Mouse (Mus musculus) neural tube, embryonic 13.5 days (tissue): ENCODE results near the gene Fgf15. TPM values are rescaled to one million over a fixed set of nuclear protein-coding genes. Genes with fewer than 3 reads are reported as not detected.
"Not testable (repeated sequence)": the region's sequence is repeated elsewhere in the genome, so short reads cannot be mapped to it uniquely, and the experiment has no call there.

Experiments used
- ATAC-seq: fragments of 200-750 bp; cut with Nextera tagmentation; 2 replicates; pipeline ENCODE4 v1.8.0; 2017; ENCODE audit warnings: low read depth, mild to moderate bottlenecking, moderate TSS enrichment, moderate library complexity
- H3K27ac ChIP-seq: fragments of 300-500 bp; sonication (generic); replicated peaks from 2 replicates; pipeline ENCODE4 v1.5.1; 2015; ENCODE audit warnings: moderate library complexity, mild to moderate bottlenecking, inconsistent platforms
- H3K27me3 ChIP-seq: fragments of 300-500 bp; sonication (generic); 2 replicates; pipeline ENCODE4 v1.6.1; 2015; ENCODE audit warnings: mild to moderate bottlenecking, inconsistent platforms
- H3K36me3 ChIP-seq: fragments of 300-500 bp; sonication (generic); 2 replicates; pipeline ENCODE4 v1.6.1; 2015; ENCODE audit warnings: mild to moderate bottlenecking, inconsistent platforms
- H3K4me1 ChIP-seq: fragments of 300-500 bp; sonication (generic); replicated peaks from 2 replicates; pipeline ENCODE4 v1.6.1; 2015; ENCODE audit warnings: inconsistent platforms
- H3K4me2 ChIP-seq: fragments of 300-500 bp; sonication (generic); 2 replicates; pipeline ENCODE4 v1.6.1; 2015; ENCODE audit warnings: inconsistent platforms, mild to moderate bottlenecking, moderate library complexity
- H3K4me3 ChIP-seq: fragments of 300-500 bp; sonication (generic); 2 replicates; pipeline ENCODE4 v1.5.1; 2015; ENCODE audit warnings: mild to moderate bottlenecking, inconsistent platforms
- H3K9ac ChIP-seq: fragments of 300-500 bp; sonication (generic); 2 replicates; pipeline ENCODE4 v1.6.1; 2015; ENCODE audit warnings: moderate library complexity, mild to moderate bottlenecking, inconsistent platforms
- H3K9me3 ChIP-seq: fragments of 300-500 bp; sonication (generic); 2 replicates; pipeline ENCODE4 v1.6.1; 2016; ENCODE audit warnings: inconsistent platforms
- WGBS: fragments of 180-500 bp; shearing (Covaris S2); methylation state at CpG from one replicate; pipeline ENCODE4 v1.1.7; 2015; 5-methylcytosine and 5-hydroxymethylcytosine counted together
- polyA plus RNA-seq: library from polyadenylated mRNA; unstranded; fragments of >200 nt; fragmentation: Nextera tagmentation; extraction: Ambion mirVana; gene quantifications from 2 replicates; pipeline ENCODE4 v1.2.1, GENCODE M21; 2015

Fgf15 gene
- polyA plus RNA-seq, 1 experiment from 2014 or later: 27.4 TPM

- WGBS: 3% methylated on average over 5 of the region's 5 CpGs
- Histone ChIP-seq H3K27me3 (peaks cover 51% of the 10 kb centered on the region), H3K36me3 (no peaks in the 10 kb centered on the region)
Measured at GRCm38 (mm10) chr7:144894191-144894590, 2.1 kb upstream of the Fgf15 start.

GRCm38 (mm10) chr7:144894706-144895105 is 1.6 kb upstream of the Fgf15 start:
- ATAC-seq: peak; percentile 9; the same call in 1 of the 2 replicates
- H3K9ac ChIP-seq: no peak overlapping the region
- peaks cover 51% of the 10 kb centered on the region for H3K27me3 ChIP-seq
- H3K27ac ChIP-seq: peak overlapping the region; percentile 39; the same call in 1 of the 2 replicates
- under 1% methylated on average over 4 of the region's 4 CpGs for WGBS
- peak overlapping the region; percentile 46 for H3K4me3 ChIP-seq
- H3K4me1 ChIP-seq: peaks cover 42% of the 10 kb centered on the region
- no peaks in the 10 kb centered on the region for H3K9me3 ChIP-seq
- H3K4me2 ChIP-seq: peak overlapping the region; percentile 80
- H3K36me3 ChIP-seq: no peaks in the 10 kb centered on the region

More at GRCm38 (mm10) chr7:144894191-144894590, 2.1 kb upstream of the Fgf15 start:
- Histone ChIP-seq H3K4me3 (no peak overlapping the region), H3K9ac (no peak overlapping the region), H3K4me1 (peaks cover 42% of the 10 kb centered on the region), H3K4me2 (0 out of 2 replicates have a peak overlapping the region, but pooled peaks have one; percentile 80), H3K9me3 (no peaks in the 10 kb centered on the region), H3K27ac (no peak overlapping the region)
- no peak for ATAC-seq

GRCm38 (mm10) chr7:144895305-144896111 is 823 bp upstream of the Fgf15 start:
- Histone ChIP-seq H3K36me3 (no peaks in the 10 kb centered on the region), H3K9ac (peak overlapping the region; percentile 71), H3K4me2 (peak overlapping the region; percentile 80), H3K27me3 (peaks cover 50% of the 10 kb centered on the region), H3K9me3 (no peaks in the 10 kb centered on the region), H3K4me3 (peak overlapping the region; percentile 46), H3K27ac (peak overlapping the region; percentile 83), H3K4me1 (peaks cover 42% of the 10 kb centered on the region)
- under 1% methylated on average over 37 of the region's 37 CpGs for WGBS
- peak; percentile 76 for ATAC-seq

- H3K9ac ChIP-seq: peak overlapping the region; percentile 9; the same call in 1 of the 2 replicates
- peaks cover 42% of the 10 kb centered on the region for H3K4me1 ChIP-seq
- peaks cover 46% of the 10 kb centered on the region for H3K27me3 ChIP-seq
- no peak overlapping the region for H3K27ac ChIP-seq
- ATAC-seq: no peak
- WGBS: 29% methylated on average over 6 of the region's 6 CpGs
- no peaks in the 10 kb centered on the region for H3K36me3 ChIP-seq
- H3K4me3 ChIP-seq: peak overlapping the region; percentile 46
- H3K9me3 ChIP-seq: no peaks in the 10 kb centered on the region
- H3K4me2 ChIP-seq: peak overlapping the region; percentile 80
Measured at GRCm38 (mm10) chr7:144898506-144898905, 2.2 kb downstream of the Fgf15 start.

GRCm38 (mm10) chr7:144905514-144905913 is 9.2 kb downstream of the Fgf15 start:
- not testable (repeated sequence) for H3K4me1 ChIP-seq, H3K4me3 ChIP-seq, ATAC-seq, H3K27me3 ChIP-seq, H3K9ac ChIP-seq, H3K9me3 ChIP-seq, H3K27ac ChIP-seq, H3K36me3 ChIP-seq, H3K4me2 ChIP-seq
- WGBS: 90% methylated on average over 3 of the region's 3 CpGs

GRCm38 (mm10) chr7:144906708-144907397 is 10.5 kb downstream of the Fgf15 start:
- Histone ChIP-seq H3K36me3 (no peaks in the 10 kb centered on the region), H3K27ac (no peak overlapping the region), H3K27me3 (no peaks in the 10 kb centered on the region), H3K4me1 (peaks cover 4% of the 10 kb centered on the region; the same call in 1 of the 2 replicates), H3K4me2 (peak overlapping the region; percentile 51), H3K4me3 (0 out of 2 replicates have a peak overlapping the region, but pooled peaks have one; percentile 8), H3K9me3 (no peaks in the 10 kb centered on the region; the same call in 1 of the 2 replicates), H3K9ac (peak overlapping the region; percentile 52; the same call in 1 of the 2 replicates)
- 13% methylated on average over 28 of the region's 28 CpGs for WGBS
- ATAC-seq: peak; percentile 70; the same call in 1 of the 2 replicates

- Histone ChIP-seq H3K4me2 (no peak overlapping the region), H3K9ac (no peak overlapping the region), H3K9me3 (no peaks in the 10 kb centered on the region; the same call in 1 of the 2 replicates), H3K4me1 (peaks cover 4% of the 10 kb centered on the region; the same call in 1 of the 2 replicates), H3K36me3 (no peaks in the 10 kb centered on the region), H3K27ac (no peak overlapping the region), H3K4me3 (no peak overlapping the region), H3K27me3 (no peaks in the 10 kb centered on the region)
- WGBS: 13% methylated on average over 8 of the region's 8 CpGs
- no peak for ATAC-seq
Measured at GRCm38 (mm10) chr7:144907793-144908192, 11.5 kb downstream of the Fgf15 start.

- Histone ChIP-seq H3K27me3 (no peaks in the 10 kb centered on the region), H3K36me3 (no peaks in the 10 kb centered on the region), H3K9ac (no peak overlapping the region), H3K9me3 (no peaks in the 10 kb centered on the region; the same call in 1 of the 2 replicates), H3K4me3 (no peak overlapping the region), H3K4me1 (peaks cover 4% of the 10 kb centered on the region; the same call in 1 of the 2 replicates), H3K27ac (no peak overlapping the region), H3K4me2 (no peak overlapping the region)
- 43% methylated on average over 7 of the region's 7 CpGs for WGBS
- peak; percentile 55; the same call in 1 of the 2 replicates for ATAC-seq
Measured at GRCm38 (mm10) chr7:144908705-144909104, 12.4 kb downstream of the Fgf15 start.

- ATAC-seq: no peak
- Histone ChIP-seq H3K36me3 (no peaks in the 10 kb centered on the region), H3K9me3 (no peaks in the 10 kb centered on the region), H3K9ac (no peak overlapping the region), H3K27me3 (no peaks in the 10 kb centered on the region), H3K4me3 (no peak overlapping the region), H3K4me2 (no peak overlapping the region), H3K27ac (no peak overlapping the region), H3K4me1 (peaks cover 11% of the 10 kb centered on the region)
- 78% methylated on average over 1 of the region's 1 CpGs for WGBS
Measured at GRCm38 (mm10) chr7:144911121-144911520, 14.8 kb downstream of the Fgf15 start.

- H3K27me3 ChIP-seq: no peaks in the 10 kb centered on the region
- peaks cover 10% of the 10 kb centered on the region for H3K36me3 ChIP-seq
- no peak overlapping the region for H3K4me2 ChIP-seq
- 61% methylated on average over 4 of the region's 4 CpGs for WGBS
- no peak overlapping the region for H3K9ac ChIP-seq
- no peaks in the 10 kb centered on the region for H3K9me3 ChIP-seq
- no peak overlapping the region for H3K4me3 ChIP-seq
- H3K4me1 ChIP-seq: peaks cover 12% of the 10 kb centered on the region
- H3K27ac ChIP-seq: no peak overlapping the region
- ATAC-seq: no peak
Measured at GRCm38 (mm10) chr7:144912897-144913296, 16.6 kb downstream of the Fgf15 start.

- Histone ChIP-seq H3K27ac (peak overlapping the region; percentile 92), H3K4me3 (peak overlapping the region; percentile 60)
- 8% methylated on average over 17 of the region's 17 CpGs for WGBS
Measured at GRCm38 (mm10) chr7:144914296-144914947, 18.1 kb downstream of the Fgf15 start.

More at GRCm38 (mm10) chr7:144914296-144914947, 18.1 kb downstream of the Fgf15 start:
- peaks cover 12% of the 10 kb centered on the region for H3K4me1 ChIP-seq
- H3K9ac ChIP-seq: peak overlapping the region; percentile 80
- peak; percentile 94 for ATAC-seq
- peak overlapping the region; percentile 63 for H3K4me2 ChIP-seq
- H3K36me3 ChIP-seq: peaks cover 25% of the 10 kb centered on the region
- no peaks in the 10 kb centered on the region for H3K27me3 ChIP-seq
- no peaks in the 10 kb centered on the region for H3K9me3 ChIP-seq
